Mouse (Mus musculus): ENCODE measurements around the gene Soat2.

Gene Soat2

GRCm38 (mm10) chr15:102150301-102151135 lies at the start of gene Soat2:
Soat2 (plus strand) TSS chr15:102150526.
- peak; percentile 55 for DNase-seq

GRCm38 (mm10) chr15:102100996-102101671 lies 49.2 kb upstream of the Soat2 start:
- DNase-seq, result peak; percentile 51

- peak; percentile 81 for DNase-seq
Measured at GRCm38 (mm10) chr15:102101672-102102541, 48.4 kb upstream of the Soat2 start.

- DNase-seq, result peak; percentile 79
Measured at GRCm38 (mm10) chr15:102102548-102103121, 47.7 kb upstream of the Soat2 start.

- DNase-seq, result peak; percentile 69
Measured at GRCm38 (mm10) chr15:102103371-102103946, 46.9 kb upstream of the Soat2 start.

- peak; percentile 86 for DNase-seq
Measured at GRCm38 (mm10) chr15:102103947-102104555, 46.3 kb upstream of the Soat2 start.

- DNase-seq, result peak; percentile 83
Measured at GRCm38 (mm10) chr15:102105360-102105759, 45.0 kb upstream of the Soat2 start.

- DNase-seq, result no peak
Measured at GRCm38 (mm10) chr15:102105764-102106730, 44.3 kb upstream of the Soat2 start.

- no peak for DNase-seq
Measured at GRCm38 (mm10) chr15:102106754-102107456, 43.4 kb upstream of the Soat2 start.

- DNase-seq, result peak; percentile 74
Measured at GRCm38 (mm10) chr15:102107689-102108573, 42.4 kb upstream of the Soat2 start.

- DNase-seq, result peak; percentile 85
Measured at GRCm38 (mm10) chr15:102108651-102109525, 41.4 kb upstream of the Soat2 start.

GRCm38 (mm10) chr15:102110271-102110670 lies 40.1 kb upstream of the Soat2 start:
- no peak for DNase-seq

- DNase-seq, result no peak
Measured at GRCm38 (mm10) chr15:102110701-102111494, 39.4 kb upstream of the Soat2 start.

- no peak for DNase-seq
Measured at GRCm38 (mm10) chr15:102111495-102111829, 38.9 kb upstream of the Soat2 start.

GRCm38 (mm10) chr15:102112181-102112580 lies 38.1 kb upstream of the Soat2 start:
- no peak for DNase-seq

- no peak for DNase-seq
Measured at GRCm38 (mm10) chr15:102112827-102113226, 37.5 kb upstream of the Soat2 start.

GRCm38 (mm10) chr15:102113674-102114073 lies 36.7 kb upstream of the Soat2 start:
- DNase-seq, result no peak

Data from lung, postnatal 14 days (tissue).